Mouse (Mus musculus) limb, embryonic 10.5 days (tissue): ENCODE data around the gene Ufc1. TPM values are rescaled to one million over a fixed set of nuclear protein-coding genes. Genes with fewer than 3 reads are reported as not detected.
"Not testable (repeated sequence)": the region's sequence is repeated elsewhere in the genome, so short reads cannot be mapped to it uniquely, and the experiment has no call there.

Experiments used
- DNase-seq: peaks from one replicate; pipeline ENCODE4 v3.0.0-alpha.2; 2017; ENCODE audit warnings: low spot score
- H3K27ac ChIP-seq: fragments of 300-500 bp; sonication (generic); 2 replicates; pipeline ENCODE4 v1.5.1; 2016; ENCODE audit warnings: mild to moderate bottlenecking
- H3K27me3 ChIP-seq: fragments of 300-500 bp; sonication (generic); 2 replicates; pipeline ENCODE4 v1.6.1; 2016; ENCODE audit warnings: low read depth, mild to moderate bottlenecking; ENCODE audit not compliant: poor library complexity, severe bottlenecking
- H3K36me3 ChIP-seq: fragments of 300-500 bp; sonication (generic); 2 replicates; pipeline ENCODE4 v1.6.1; 2016; ENCODE audit warnings: mild to moderate bottlenecking, moderate library complexity
- H3K4me1 ChIP-seq: fragments of 300-500 bp; sonication (generic); 2 replicates; pipeline ENCODE4 v1.6.1; 2016
- H3K4me3 ChIP-seq: fragments of 300-500 bp; sonication (generic); 2 replicates; pipeline ENCODE4 v1.5.1; 2016; ENCODE audit warnings: mild to moderate bottlenecking, moderate library complexity
- H3K9me3 ChIP-seq: fragments of 300-500 bp; sonication (generic); replicated peaks from 2 replicates; pipeline ENCODE4 v1.6.1; 2016; ENCODE audit warnings: mild to moderate bottlenecking
- WGBS: fragments of 180-500 bp; shearing (Covaris S2); methylation state at CpG from one replicate; pipeline ENCODE4 v1.1.7; 2016; 5-methylcytosine and 5-hydroxymethylcytosine counted together
- polyA plus RNA-seq: library from polyadenylated mRNA; unstranded; fragments of >200 nt; fragmentation: Nextera tagmentation; extraction: Ambion mirVana; gene quantifications from 2 replicates; pipeline ENCODE4 v1.2.1, GENCODE M21; 2016

The Ufc1 gene
- polyA plus RNA-seq, 1 experiment from 2014 or later, result 99.6 TPM

DNA sequence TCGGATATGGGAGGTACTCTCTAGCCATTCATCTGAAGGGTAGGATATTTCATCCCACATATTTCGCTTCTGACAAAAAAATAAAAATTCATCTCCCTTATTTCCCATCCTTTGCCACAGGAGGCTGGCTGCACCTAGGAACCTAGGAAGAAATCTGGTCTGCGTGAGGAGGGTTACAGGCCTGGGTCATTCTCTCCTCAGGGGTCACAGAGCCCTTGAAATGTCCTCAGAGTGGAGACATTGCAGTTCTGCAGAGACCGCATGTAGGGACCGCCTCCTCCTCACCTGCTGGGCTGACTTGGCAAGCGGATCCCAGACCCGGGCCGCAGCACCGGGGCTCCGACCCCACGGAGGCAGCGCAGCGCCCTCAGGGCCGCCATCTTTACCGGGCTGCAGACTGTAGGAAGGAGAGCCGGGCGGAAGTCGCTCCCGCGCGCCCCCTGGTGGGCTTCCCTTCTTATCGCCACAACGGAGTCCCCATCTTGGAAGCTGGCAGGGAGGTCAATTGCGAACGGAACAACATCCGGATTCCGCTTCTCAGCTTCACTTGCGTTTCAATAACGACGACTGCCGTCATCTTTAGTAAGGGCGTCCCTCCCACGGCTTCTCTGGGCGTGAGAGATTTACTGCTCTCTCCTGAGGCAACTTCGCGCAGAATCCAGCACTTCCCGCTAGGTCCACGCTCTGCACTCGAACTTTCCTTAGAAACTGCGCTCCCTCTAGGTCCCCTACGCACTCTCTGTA lies 47.9 kb downstream of the Ufc1 start:
- H3K4me1 ChIP-seq, result peaks cover 57% of the 10 kb centered on the region
- H3K36me3 ChIP-seq, result peaks cover 37% of the 10 kb centered on the region
- no peaks in the 10 kb centered on the region for H3K9me3 ChIP-seq
- H3K27me3 ChIP-seq, result no peaks in the 10 kb centered on the region
- peak overlapping the region; percentile 64 for H3K4me3 ChIP-seq
- peak overlapping the region; percentile 89 for H3K27ac ChIP-seq
- under 1% methylated on average over 41 of the region's 41 CpGs for WGBS
- DNase-seq, result peak; percentile 100

DNA sequence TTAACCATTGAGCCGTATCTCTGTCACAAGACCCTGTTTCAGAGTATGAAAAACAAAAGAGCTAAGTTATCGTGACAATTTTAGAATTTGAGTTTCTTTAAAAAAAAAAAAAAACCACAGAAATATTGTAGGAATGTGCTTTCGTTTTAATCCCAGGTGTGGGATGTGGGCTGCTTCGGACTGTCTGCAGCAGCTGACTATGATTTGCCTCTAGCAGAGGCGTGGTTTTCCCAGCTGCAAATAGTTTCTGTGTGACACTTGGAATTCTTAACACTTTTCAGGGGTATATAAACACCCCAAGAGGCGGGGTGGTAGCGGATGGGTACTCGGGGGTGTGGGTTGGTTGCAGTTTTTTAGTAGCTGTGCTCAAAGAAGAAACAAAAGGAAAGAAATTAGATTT lies 49.5 kb downstream of the Ufc1 start:
- 93% methylated on average over 8 of the region's 8 CpGs for WGBS
- Histone ChIP-seq H3K27me3 (no peaks in the 10 kb centered on the region), H3K4me1 (peaks cover 42% of the 10 kb centered on the region), H3K9me3 (no peaks in the 10 kb centered on the region), H3K36me3 (peaks cover 52% of the 10 kb centered on the region), H3K27ac (no peak overlapping the region), H3K4me3 (no peak overlapping the region; the same call in 1 of the 2 replicates)
- DNase-seq, result no peak

DNA sequence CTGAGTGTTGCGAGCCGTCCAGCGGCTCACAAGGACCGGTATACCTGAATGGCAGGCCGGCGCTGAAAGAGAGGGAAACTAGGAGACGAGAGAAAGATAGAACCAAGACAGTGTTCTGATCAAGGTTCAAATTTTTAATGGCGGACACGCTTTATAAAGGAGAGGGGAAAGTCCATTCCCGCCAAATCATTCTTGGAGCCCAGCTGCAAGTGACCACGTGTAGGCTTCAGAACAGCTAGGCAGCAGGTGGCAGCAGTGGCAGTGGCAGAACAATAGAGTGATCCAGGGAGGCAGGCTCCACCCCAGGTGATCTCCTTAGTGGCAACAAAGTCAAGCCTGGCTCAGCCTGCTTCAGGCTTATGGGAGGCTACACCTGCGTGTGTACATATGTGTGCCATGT lies 52.9 kb downstream of the Ufc1 start:
- H3K9me3 ChIP-seq, H3K27ac ChIP-seq, H3K4me3 ChIP-seq, DNase-seq, H3K27me3 ChIP-seq: not testable (repeated sequence)
- Histone ChIP-seq H3K4me1 (peaks cover 10% of the 10 kb centered on the region), H3K36me3 (peaks cover 86% of the 10 kb centered on the region)
- 90% methylated on average over 12 of the region's 12 CpGs for WGBS

DNA sequence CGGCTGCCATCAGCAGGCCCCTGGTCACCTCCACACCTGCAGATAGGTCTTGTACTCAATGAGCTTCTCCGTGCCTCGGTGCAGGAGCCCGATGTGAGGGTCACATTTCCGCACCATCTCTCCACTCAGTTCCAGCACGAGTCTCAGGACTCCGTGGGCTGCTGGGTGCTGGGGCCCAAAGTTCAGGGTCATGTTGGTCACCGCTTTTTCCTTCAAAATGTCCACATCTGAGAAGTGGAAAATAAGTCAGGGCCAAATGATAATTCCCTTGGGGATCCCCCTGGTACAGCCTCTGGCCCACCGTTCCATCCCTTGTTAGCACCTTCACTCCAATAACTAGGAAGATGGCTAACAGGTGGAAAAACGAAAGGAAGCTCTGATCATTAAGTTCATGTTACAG lies 53.9 kb downstream of the Ufc1 start:
- Histone ChIP-seq H3K27ac (no peak overlapping the region), H3K27me3 (no peaks in the 10 kb centered on the region), H3K4me3 (no peak overlapping the region), H3K9me3 (no peaks in the 10 kb centered on the region), H3K4me1 (peaks cover 5% of the 10 kb centered on the region), H3K36me3 (peaks cover 97% of the 10 kb centered on the region)
- 91% methylated on average over 10 of the region's 10 CpGs for WGBS
- DNase-seq, result no peak

DNA sequence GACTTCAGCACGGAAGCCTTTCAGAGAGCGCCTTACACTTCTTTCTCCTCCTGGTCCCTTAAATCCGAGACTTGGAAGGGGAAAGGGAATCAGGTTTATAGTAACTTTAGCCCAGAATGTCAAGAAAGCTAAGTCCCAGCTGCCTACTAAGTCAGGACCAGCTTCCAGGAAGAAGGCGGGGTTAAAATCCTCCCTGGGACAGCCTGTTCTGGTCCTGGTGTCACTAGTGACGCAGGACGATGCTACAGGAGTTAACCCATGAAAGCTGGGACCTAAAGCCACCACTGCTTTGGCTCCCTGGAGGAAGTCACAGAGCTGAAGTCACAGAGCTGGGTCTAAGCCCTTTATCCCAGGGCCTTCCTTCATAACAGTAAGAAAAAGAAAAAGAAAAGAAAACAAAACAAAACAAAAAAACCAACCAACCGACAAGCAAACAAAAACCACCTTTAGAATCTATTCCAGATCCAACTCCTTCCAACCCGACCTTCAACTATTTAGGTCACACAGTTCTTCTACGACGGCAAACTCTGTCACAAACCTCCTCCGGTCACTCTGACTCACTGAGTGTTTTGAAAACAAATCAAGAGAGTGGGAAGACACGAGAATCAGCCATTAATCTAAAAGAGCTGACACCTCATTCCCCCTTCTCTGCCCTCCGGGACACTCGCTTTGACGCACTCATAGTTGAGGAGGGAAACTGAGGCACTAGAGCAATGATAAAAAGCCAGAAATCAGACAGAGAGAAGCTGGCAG lies 54.7 kb downstream of the Ufc1 start:
- Histone ChIP-seq H3K4me1 (no peaks in the 10 kb centered on the region), H3K27ac (no peak overlapping the region), H3K36me3 (peaks cover 97% of the 10 kb centered on the region), H3K4me3 (no peak overlapping the region), H3K9me3 (no peaks in the 10 kb centered on the region), H3K27me3 (no peaks in the 10 kb centered on the region)
- WGBS, result 83% methylated on average over 15 of the region's 15 CpGs
- DNase-seq, result no peak

Other genes starting within 250 kb of the Ufc1 start
- 3.0 and 3.3 TPM in 2 replicates for gene Fcgr3, start 230.1 kb downstream of the Ufc1 start, polyA plus RNA-seq
- gene Cfap126, start 181.1 kb downstream of the Ufc1 start, polyA plus RNA-seq, result 1.0 and 1.1 TPM in 2 replicates
- gene Sdhc, start 144.4 kb downstream of the Ufc1 start, polyA plus RNA-seq, result 250 and 257 TPM in 2 replicates
- 0.44 TPM in 1 of 2 replicates, not detected in the other for gene Mpz, start 144.3 kb downstream of the Ufc1 start, polyA plus RNA-seq
- gene Pcp4l1, start 98.8 kb downstream of the Ufc1 start, polyA plus RNA-seq, result 1.7 and 1.9 TPM in 2 replicates
- gene Nr1i3, start 81.1 kb downstream of the Ufc1 start, polyA plus RNA-seq, result 0.23 and 0.34 TPM in 2 replicates
- 32.2 and 32.5 TPM in 2 replicates for gene Tomm40l, start 72.5 kb downstream of the Ufc1 start, polyA plus RNA-seq
- 1.9 and 2.6 TPM in 2 replicates for gene Apoa2, start 70.0 kb downstream of the Ufc1 start, polyA plus RNA-seq
- gene Fcer1g, start 60.7 kb downstream of the Ufc1 start, polyA plus RNA-seq, result 6.4 and 10.7 TPM in 2 replicates
- 7.3 and 10.5 TPM in 2 replicates for gene Adamts4, start 44.6 kb downstream of the Ufc1 start, polyA plus RNA-seq
- gene Ndufs2, start 43.6 kb downstream of the Ufc1 start, polyA plus RNA-seq, result 308 and 312 TPM in 2 replicates
- gene B4galt3, start 24.7 kb downstream of the Ufc1 start, polyA plus RNA-seq, result 69.0 and 75.1 TPM in 2 replicates
- gene Ppox, start 13.8 kb downstream of the Ufc1 start, polyA plus RNA-seq, result 48.4 and 62.3 TPM in 2 replicates
- 107 and 125 TPM in 2 replicates for gene Usp21, start 7.0 kb downstream of the Ufc1 start, polyA plus RNA-seq
- gene Dedd, start 34.1 kb upstream of the Ufc1 start, polyA plus RNA-seq, result 44.3 and 50.5 TPM in 2 replicates
- gene Nit1, start 50.6 kb upstream of the Ufc1 start, polyA plus RNA-seq, result 32.8 and 36.3 TPM in 2 replicates
- gene Pfdn2, start 50.6 kb upstream of the Ufc1 start, polyA plus RNA-seq, result 149 TPM in 2 replicates
- gene Klhdc9, start 65.8 kb upstream of the Ufc1 start, polyA plus RNA-seq, result 1.6 and 2.4 TPM in 2 replicates
- gene Nectin4, start 75.1 kb upstream of the Ufc1 start, polyA plus RNA-seq, result 3.4 and 4.8 TPM in 2 replicates
- gene Arhgap30, start 93.9 kb upstream of the Ufc1 start, polyA plus RNA-seq, result 0.56 and 0.69 TPM in 2 replicates
- 119 and 127 TPM in 2 replicates for gene Usf1, start 116.3 kb upstream of the Ufc1 start, polyA plus RNA-seq
- gene Tstd1, start 123.8 kb upstream of the Ufc1 start, polyA plus RNA-seq, result 6.2 and 7.5 TPM in 2 replicates
- gene F11r, start 142.5 kb upstream of the Ufc1 start, polyA plus RNA-seq, result 34.7 and 38.2 TPM in 2 replicates
- 6.5 and 8.6 TPM in 2 replicates for gene Alyref2, start 208.5 kb upstream of the Ufc1 start, polyA plus RNA-seq
- gene Itln1, start 240.3 kb upstream of the Ufc1 start, polyA plus RNA-seq, result not detected in 2 replicates